Mouse (Mus musculus) embryonic fibroblast, embryonic 13.5 days (primary cell): ENCODE data around the gene Serinc2.

Experiments used
- CTCF ChIP-seq: IDR thresholded peaks from 2 replicates; pipeline ENCODE4 v1.5.1; 2011; ENCODE audit warnings: mild to moderate bottlenecking, control low read depth, low read length, moderate library complexity, borderline replicate concordance; ENCODE audit not compliant: insufficient read depth
- POLR2A ChIP-seq: IDR thresholded peaks from 2 replicates; pipeline ENCODE4 v1.6.1; 2011; ENCODE audit warnings: low read depth, mild to moderate bottlenecking, control low read depth, low read length, moderate library complexity

DNA sequence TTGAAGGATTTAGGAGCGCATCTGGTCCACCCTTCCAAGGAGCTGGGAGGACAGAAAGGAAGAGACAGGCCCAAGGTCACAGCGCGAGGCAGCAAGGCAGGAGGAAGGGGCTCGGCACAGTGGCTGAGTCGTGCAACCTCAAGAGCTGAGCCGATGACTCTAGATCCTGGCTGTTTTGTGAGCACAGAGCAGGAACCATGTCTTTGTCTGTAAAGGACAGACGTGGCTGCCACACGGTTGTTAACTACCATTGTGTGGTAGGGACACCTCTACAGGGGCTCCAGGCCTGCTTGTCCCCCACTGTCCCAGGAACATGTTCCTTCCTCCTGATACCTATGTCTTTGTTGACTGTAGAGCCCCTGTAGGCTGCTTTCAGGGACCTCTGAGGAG, 20.6 kb upstream of the Serinc2 start:
- TF ChIP-seq POLR2A (no peak), CTCF (no peak)
